Mouse (Mus musculus): Measurements from ENCODE around the gene Six4.

- no peak for TF ChIP-seq GATA1 (IDR thresholded peaks at IDR 0.05; ENCODE audit: borderline replicate concordance, low read length)
- no peak for TF ChIP-seq FLI1 (IDR thresholded peaks at IDR 0.05; ENCODE audit: low read length)
Observed at GRCm38 (mm10) chr12:73113196-73113595, at the start of gene Six4.
